Mouse (Mus musculus): Measurements from ENCODE around the gene Mc3r.
A peak's percentile ranks its signal among the peaks of the same experiment; 100 is the strongest.

DNA sequence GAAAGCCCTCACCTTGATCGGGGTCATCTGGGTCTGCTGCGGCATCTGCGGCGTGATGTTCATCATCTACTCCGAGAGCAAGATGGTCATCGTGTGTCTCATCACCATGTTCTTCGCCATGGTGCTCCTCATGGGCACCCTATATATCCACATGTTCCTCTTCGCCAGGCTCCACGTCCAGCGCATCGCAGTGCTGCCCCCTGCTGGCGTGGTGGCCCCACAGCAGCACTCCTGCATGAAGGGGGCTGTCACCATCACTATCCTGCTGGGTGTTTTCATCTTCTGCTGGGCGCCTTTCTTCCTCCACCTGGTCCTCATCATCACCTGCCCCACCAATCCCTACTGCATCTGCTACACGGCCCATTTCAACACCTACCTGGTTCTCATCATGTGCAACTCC lies 1.0 kb downstream of the Mc3r start:
- no peak for TF ChIP-seq RCOR1 (conservative IDR thresholded peaks at IDR 0.05; ENCODE audit: low read depth, low read length)
- TF ChIP-seq NRF1 (IDR thresholded peaks at IDR 0.05; ENCODE audit: low read depth, low read length) = no peak
- TF ChIP-seq MAX (IDR thresholded peaks at IDR 0.05; ENCODE audit: low read length) = no peak
- TF ChIP-seq POLR2A (IDR thresholded peaks at IDR 0.05; ENCODE audit: low read depth, low read length) = no peak
- TF ChIP-seq MEF2A (IDR thresholded peaks at IDR 0.05; ENCODE audit: borderline replicate concordance, low read depth, low read length) = no peak
- TF ChIP-seq TCF12 (IDR thresholded peaks at IDR 0.05; ENCODE audit: low read depth, low read length) = no peak
- no peak for TF ChIP-seq ZC3H11A (IDR thresholded peaks at IDR 0.05; ENCODE audit: low read depth, low read length)
- TF ChIP-seq BHLHE40 (IDR thresholded peaks at IDR 0.05; ENCODE audit: low read depth, low read length) = no peak
- no peak for TF ChIP-seq SIN3A (IDR thresholded peaks at IDR 0.05; ENCODE audit: low read length)
- peak; percentile 42 to 65 for TF ChIP-seq CTCF (conservative IDR thresholded peaks at IDR 0.05 in 1 of 2, IDR thresholded peaks at IDR 0.05 in 1 of 2; ENCODE audit: low read depth in 2 of 2, low read length in 2 of 2)
- no peak for TF ChIP-seq TBP (conservative IDR thresholded peaks at IDR 0.05; ENCODE audit: low read depth, low read length)
